Mouse (Mus musculus) activated CD4-positive, CD25-positive, alpha-beta regulatory T cell, adult 4 months (primary cell): ENCODE data around the gene Hopx. TPM values are rescaled to one million over a fixed set of nuclear protein-coding genes. Genes with fewer than 3 reads are reported as not detected.

ENCODE experiments used
- ATAC-seq: one replicate; pipeline ENCODE4 v1.8.0; 2017
- polyA plus RNA-seq, 2 experiments: library from polyadenylated mRNA; unstranded; fragments of 100-300 nt; shearing (Covaris generic); gene quantifications; one replicate each; pipeline ENCODE4 v1.2.1; 2017

Hopx gene
- polyA plus RNA-seq: 10 to 100 TPM; 17.5 to 20.6 TPM

GRCm38 (mm10) chr5:77114817-77115731 is at the start of gene Hopx:
TSS of gene Hopx (minus strand) at chr5:77115121.
- ATAC-seq: peak; percentile 82

- no peak for ATAC-seq
These were observed 48.7 kb upstream of the Hopx start for GRCm38 (mm10) chr5:77163597-77163996.

GRCm38 (mm10) chr5:77162566-77162965 is 47.6 kb upstream of the Hopx start:
- ATAC-seq: no peak

- no peak for ATAC-seq
These were observed 43.0 kb upstream of the Hopx start for GRCm38 (mm10) chr5:77157777-77158540.

- ATAC-seq: no peak
These were observed 42.0 kb upstream of the Hopx start for GRCm38 (mm10) chr5:77156938-77157337.

GRCm38 (mm10) chr5:77155526-77155925 is 40.6 kb upstream of the Hopx start:
- no peak for ATAC-seq

- no peak for ATAC-seq
These were observed 39.9 kb upstream of the Hopx start for GRCm38 (mm10) chr5:77154812-77155211.

GRCm38 (mm10) chr5:77151738-77152137 is 36.8 kb upstream of the Hopx start:
- ATAC-seq: no peak

- ATAC-seq: no peak
These were observed 36.2 kb upstream of the Hopx start for GRCm38 (mm10) chr5:77151075-77151474.

- peak; percentile 27 for ATAC-seq
These were observed 33.2 kb upstream of the Hopx start for GRCm38 (mm10) chr5:77148021-77148621.

- ATAC-seq: no peak
These were observed 31.7 kb upstream of the Hopx start for GRCm38 (mm10) chr5:77146459-77147170.

GRCm38 (mm10) chr5:77144647-77145046 is 29.7 kb upstream of the Hopx start:
- ATAC-seq: peak; percentile 75

GRCm38 (mm10) chr5:77143076-77143475 is 28.2 kb upstream of the Hopx start:
- ATAC-seq: no peak

GRCm38 (mm10) chr5:77141336-77141735 is 26.4 kb upstream of the Hopx start:
- no peak for ATAC-seq

GRCm38 (mm10) chr5:77140861-77141260 is 25.9 kb upstream of the Hopx start:
- ATAC-seq: no peak

GRCm38 (mm10) chr5:77140108-77140507 is 25.2 kb upstream of the Hopx start:
- ATAC-seq: peak; percentile 75

GRCm38 (mm10) chr5:77137701-77138265 is 22.9 kb upstream of the Hopx start:
- ATAC-seq: no peak

GRCm38 (mm10) chr5:77136684-77137224 is 21.8 kb upstream of the Hopx start:
- no peak for ATAC-seq

- no peak for ATAC-seq
These were observed 20.0 kb upstream of the Hopx start for GRCm38 (mm10) chr5:77134961-77135360.

- peak; percentile 77 for ATAC-seq
These were observed 19.5 kb upstream of the Hopx start for GRCm38 (mm10) chr5:77134465-77134864.

GRCm38 (mm10) chr5:77133960-77134359 is 19.0 kb upstream of the Hopx start:
- no peak for ATAC-seq
